Mouse (Mus musculus) brain, embryonic 14.5 days (tissue): Measurements from ENCODE around the gene Olfr78.

ENCODE experiments used
- CTCF ChIP-seq: fragments of 200-500 bp; IDR thresholded peaks from 2 replicates; pipeline ENCODE4 v1.5.1; 2012; ENCODE audit warnings: inconsistent platforms, mild to moderate bottlenecking, moderate library complexity, borderline replicate concordance; ENCODE audit not compliant: insufficient read depth, insufficient read length; ENCODE audit errors: extremely low read depth
- POLR2A ChIP-seq: fragments of 200-500 bp; IDR thresholded peaks from 2 replicates; pipeline ENCODE4 v1.6.1; 2012; ENCODE audit warnings: mild to moderate bottlenecking, inconsistent platforms, borderline replicate concordance; ENCODE audit not compliant: poor library complexity, insufficient read depth, insufficient read length, severe bottlenecking; ENCODE audit errors: extremely low read depth

- TF ChIP-seq CTCF = no peak
- no peak for TF ChIP-seq POLR2A
Observed at GRCm38 (mm10) chr7:102698461-102698860, 60.8 kb downstream of the Olfr78 start.
